Mouse (Mus musculus): ENCODE results near the gene Aire. TPM values are rescaled to one million over a fixed set of nuclear protein-coding genes. Genes with fewer than 3 reads are reported as not detected.

Aire gene
- total RNA-seq (2021) = not detected

DNA sequence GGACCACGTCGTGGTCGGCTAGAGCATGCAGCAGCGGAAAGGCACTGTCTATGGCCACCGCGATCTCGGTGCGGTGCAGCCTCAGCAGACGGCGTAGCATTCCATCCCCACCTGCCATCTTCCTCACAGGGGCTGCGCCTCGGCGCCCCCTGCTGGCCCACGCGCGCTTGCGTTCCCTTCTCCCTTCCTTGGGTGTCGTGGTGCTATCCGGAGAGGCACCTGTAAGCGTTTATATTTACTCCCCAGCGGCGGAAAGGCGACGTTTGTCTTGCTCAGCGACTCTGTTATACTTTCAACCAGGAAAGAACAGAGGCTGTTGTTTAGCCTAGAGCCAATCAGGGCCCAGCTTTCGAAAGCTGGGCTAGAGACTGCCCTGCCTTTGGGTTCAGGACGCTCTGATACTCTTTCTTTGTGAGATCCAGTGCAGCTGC lies at the start of gene Aire:
Gene Aire (minus strand): TSS at position 205 of the 431 bp plus-strand sequence.
- peak; percentile 43 to 47 for DNase-seq (ENCODE audit: low spot score in 2 of 2)
- intact Hi-C loops (cut with DNase I) = no loop called here

DNA sequence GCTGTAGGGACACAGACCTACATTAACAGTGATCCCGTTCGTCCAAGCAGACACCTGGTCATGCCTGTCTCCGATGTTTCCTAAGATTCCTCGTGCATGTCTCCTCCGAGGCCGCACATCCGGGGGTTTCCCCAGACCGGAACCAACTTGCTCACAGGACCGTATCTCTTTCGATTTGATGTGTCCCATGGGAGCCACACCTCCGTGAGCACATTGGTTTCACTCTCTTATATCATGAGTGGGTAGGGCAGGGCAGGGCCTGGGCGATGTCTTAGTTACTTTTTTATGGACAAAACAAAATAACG lies 49.3 kb upstream of the Aire start:
- intact Hi-C loops (cut with DNase I) = no loop called here

DNA sequence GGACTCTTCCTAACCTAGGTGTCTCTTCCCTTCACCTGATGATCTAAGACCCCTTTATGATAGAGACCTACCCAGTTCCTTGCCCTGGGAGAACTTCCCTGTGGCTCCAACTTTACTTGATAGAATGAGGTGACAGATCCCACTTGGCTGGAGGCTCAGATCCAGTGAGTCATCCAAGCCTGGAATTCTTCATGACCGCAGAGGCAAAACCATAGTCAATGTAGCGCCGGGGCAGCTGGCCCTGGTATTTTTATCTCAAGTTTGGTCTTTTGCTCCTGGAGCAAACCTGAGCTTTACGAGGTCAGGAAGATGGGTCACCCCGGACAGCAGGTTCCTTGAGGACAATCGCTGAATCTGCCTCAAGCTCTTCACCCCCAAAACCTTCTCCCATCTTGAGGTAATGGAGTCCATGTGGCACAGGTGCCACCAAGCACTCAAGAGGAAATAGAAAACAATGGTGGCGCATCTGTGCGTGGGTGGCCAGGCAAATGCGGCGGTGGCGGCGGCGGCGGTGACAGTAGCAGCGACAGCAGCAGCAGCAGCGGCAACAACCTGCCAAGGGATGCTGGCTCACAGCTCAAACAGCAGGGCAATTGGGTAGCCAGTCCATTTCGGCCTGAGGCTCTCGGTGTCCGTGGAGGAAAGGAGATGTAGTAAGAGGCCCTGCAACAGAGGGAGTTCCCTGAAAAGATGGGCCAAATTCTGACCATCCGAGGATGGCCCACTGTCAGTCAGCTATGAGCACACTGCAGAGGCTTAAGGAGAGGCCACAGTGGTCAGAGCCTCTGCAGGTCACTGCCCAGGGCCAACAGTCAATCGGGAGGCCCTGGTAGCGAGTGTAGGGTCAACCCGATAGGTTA lies 48.7 kb upstream of the Aire start:
- intact Hi-C loops (cut with DNase I) = no loop called here

More for the DNA sequence above, 49.3 kb upstream of the Aire start:
- DNase-seq (ENCODE audit: low spot score in 2 of 2) = no peak

DNA sequence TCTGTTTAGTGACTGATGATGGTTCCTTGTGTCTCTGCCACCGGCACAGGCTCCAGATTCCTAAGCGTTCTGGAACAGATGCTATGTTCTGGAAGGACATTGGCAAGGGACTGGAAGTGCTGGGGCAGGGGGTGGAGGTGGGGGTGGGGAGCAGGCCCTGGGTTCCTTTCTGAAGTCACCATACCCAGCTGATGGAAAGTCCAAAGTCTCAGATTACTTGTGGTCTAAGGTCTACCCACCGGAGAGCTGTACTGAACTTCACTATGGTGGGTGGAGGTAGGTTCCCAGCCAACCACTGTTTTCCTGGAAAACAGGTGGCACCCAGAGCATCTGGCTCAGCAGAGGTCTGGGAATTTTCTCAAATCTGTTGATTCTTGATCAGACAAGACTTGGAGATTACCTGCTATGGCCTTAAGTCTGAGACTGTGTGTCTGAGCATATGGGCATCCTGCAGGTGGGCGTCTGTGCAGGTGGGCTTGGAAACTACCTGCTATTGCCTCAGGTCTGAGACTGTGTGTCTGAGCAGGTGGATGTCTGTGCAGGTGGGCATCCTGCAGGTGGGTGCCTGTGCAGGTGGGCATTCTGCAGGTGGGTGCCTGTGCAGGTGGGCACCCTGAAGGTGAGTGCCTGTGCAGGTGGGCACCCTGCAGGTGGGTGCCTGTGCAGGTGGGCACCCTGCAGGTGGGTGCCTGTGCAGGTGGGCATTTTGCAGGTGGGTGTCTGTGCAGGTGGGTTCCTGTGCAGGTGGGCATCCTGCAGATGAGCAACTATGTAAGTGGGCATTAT lies 47.5 kb upstream of the Aire start:
- DNase-seq (ENCODE audit: low spot score in 2 of 2) = no peak

More for the DNA sequence above, 48.7 kb upstream of the Aire start:
- no peak for DNase-seq (ENCODE audit: low spot score in 2 of 2)

DNA sequence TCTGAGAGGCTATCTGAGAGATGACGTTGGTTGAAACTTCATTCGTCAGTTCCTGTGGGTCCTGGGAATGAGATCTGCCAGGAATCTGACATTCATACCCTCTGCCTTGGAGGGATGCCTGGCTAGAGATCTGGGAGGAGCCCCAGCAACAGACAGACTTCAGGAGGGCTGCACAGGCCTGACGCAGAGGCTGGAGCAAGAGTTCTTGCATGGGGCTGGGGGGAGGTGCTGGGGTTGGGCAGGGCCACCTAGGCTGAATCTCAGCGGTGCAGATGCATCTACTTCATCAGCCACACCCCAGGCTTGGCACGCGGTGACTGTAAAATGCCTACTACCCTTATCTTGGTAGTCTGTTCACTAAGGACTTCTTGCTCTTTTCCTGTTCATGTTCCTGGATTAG lies 46.8 kb upstream of the Aire start:
- intact Hi-C loops (cut with DNase I) = no loop called here
- DNase-seq (ENCODE audit: low spot score in 2 of 2) = no peak

More for the DNA sequence above, 47.5 kb upstream of the Aire start:
- intact Hi-C loops (cut with DNase I) = no loop called here

DNA sequence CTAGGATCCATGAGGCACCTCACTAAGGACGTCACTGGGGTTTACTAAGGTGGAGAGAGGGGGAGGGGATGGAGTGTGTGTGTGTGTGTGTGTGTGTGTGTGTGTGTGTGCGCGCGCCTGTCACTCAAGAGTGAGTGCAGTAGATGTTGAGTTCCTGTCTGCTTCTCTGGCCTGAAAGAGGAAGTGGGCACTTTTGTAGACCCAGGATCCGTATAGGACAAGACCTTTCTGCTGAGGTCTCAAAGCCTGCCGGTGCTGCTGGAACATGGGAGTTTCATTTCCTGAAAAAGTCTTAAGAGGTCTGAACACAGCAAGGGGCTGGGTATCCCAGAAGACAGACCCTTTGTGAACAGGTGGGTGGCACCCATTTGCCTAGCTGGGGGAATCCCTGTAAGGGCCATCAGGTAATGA lies 43.7 kb upstream of the Aire start:
- intact Hi-C loops (cut with DNase I) = no loop called here
- peak in 1 of 2 experiments; percentile 39 for DNase-seq (ENCODE audit: low spot score in 2 of 2)

DNA sequence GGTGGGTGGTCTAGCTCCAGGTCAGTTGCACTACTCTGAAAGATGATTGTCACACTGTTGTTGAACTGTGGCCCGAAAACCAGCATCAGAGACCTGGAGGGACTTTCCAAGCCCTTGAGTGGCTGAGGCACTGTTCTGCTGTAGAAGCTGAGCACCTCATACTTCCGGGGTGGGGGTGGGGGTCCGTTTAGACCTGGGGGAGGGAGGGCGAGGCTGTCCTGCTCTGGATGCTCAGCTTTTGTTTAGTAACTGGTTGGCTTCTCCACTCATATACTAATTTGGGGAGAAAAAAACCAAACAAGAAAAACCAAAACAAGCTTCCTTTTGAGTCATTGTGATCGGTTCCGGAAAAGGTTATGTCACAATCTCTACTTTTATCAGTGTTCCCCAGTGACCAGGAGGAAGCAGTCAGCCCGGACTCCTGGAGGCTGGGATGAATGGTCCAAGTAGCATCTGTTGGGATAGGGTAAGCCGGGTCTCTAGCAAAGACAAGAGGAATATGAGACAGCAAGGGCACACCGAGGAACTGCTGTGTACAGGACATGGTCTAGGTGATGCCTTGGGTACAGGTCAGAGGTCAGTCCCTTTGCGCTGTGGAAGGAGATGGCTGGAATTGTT lies 43.1 kb upstream of the Aire start:
- DNase-seq (ENCODE audit: low spot score in 2 of 2) = no peak
- intact Hi-C loops (cut with DNase I) = no loop called here

DNA sequence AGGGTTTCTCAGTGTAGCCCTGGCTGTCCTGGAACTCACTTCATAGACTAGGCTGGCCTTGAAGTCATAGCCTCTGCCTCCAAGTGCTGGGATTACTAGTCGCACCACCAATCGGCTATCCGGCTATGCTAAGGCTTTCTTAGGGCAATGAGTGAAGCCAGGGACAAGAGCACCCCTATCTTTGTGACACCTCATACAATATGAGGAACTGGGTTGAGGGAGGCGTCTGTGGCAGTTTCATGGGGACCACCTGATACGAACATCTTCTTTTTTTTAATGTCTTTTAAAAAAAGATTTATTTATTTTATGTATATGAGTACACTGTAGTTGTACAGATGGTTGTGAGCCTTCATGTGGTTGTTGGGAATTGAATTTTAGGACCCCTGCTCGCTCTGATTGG lies 42.3 kb upstream of the Aire start:
- DNase-seq (ENCODE audit: low spot score in 2 of 2) = no peak
- intact Hi-C loops (cut with DNase I) = no loop called here

DNA sequence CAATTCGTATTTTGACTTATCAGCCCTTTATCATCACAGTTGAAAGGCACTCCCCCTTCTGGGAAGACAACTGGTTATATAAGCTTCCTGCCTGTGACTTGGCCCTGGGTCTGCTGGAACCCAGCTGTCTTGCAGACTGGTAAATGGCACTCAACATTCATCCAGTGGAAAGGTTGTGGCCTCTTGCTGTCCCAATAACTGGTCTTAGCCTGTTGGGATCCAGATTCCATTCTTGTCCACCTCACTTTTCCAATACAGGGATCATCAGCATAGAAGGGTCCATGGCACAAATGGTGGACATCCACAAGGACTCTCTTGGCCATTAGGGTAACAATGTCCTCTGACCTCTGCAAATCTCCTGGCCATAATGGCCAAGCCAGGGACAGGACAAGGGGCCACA lies 40.7 kb upstream of the Aire start:
- intact Hi-C loops (cut with DNase I) = no loop called here
- DNase-seq (ENCODE audit: low spot score in 2 of 2) = no peak

DNA sequence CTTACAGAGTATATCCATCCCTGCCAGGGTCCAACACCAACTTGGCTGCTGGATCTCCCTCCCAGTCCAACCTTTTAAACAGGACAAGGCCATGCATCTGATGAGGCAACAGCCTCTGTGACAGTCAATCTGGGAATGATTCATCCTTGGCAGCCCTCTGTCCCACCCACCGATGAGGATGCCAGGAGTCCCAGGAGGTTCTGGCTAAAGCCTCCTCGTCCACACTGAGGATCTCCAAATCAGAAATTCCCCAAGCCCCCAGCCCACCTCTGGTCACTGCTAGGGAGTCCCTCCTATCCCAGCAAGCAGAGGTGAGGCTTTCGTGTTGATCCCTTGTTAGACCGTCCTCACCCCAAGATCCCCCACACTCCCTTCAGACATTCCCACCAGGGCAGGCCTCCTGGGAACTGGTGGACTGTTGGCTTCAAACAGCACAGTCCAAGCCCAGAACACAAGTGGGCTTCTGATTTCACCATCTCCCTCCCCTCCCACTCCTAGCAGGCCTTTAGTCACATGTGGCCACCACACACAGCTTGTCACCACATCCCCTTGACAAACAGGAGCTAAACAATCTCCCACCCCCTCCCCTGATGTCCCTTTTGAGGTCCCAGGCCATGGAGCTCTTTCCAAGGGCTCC lies 36.7 kb upstream of the Aire start:
- DNase-seq (ENCODE audit: low spot score in 2 of 2) = no peak
- intact Hi-C loops (cut with DNase I) = no loop called here

DNA sequence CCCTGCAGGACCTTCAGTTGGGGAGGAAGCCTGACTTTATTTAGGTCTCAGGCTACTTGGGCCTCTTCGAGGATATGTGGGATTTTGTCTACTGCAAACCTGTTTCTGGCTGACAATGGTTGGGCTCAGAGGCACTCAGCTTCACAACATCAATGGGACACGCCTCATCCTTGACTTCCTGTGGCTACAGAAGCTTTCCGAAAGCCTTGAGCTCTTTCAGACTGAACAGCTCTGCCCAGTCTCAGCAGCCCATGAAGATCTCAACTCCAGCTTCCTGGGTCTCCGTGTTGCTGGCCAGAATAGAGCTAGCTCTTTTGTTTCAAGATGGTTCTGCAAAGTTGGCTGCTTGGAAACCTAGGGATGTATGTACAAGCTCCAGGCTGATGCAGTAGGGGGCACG lies 34.9 kb upstream of the Aire start:
- intact Hi-C loops (cut with DNase I) = no loop called here
- DNase-seq (ENCODE audit: low spot score in 2 of 2) = no peak

DNA sequence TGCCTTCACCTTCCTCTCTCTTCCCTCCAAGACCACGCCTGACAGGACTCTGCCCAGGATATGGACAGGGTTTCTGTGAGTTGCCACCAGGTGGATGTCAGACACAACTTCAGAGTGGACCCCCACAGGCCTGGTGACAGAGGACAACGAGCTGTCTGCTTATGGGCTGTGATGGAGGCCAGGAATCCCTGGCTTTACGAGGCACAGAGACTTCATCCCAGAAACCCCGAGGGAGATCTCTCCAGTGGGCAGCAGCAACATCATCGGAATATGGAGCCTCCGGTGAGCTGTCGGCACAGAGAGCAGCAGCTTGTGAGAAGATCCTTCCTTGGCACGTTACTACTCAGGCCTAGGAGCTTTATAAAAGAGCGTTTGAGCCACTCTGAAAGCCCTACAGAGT lies 34.5 kb upstream of the Aire start:
- intact Hi-C loops (cut with DNase I) = no loop called here
- DNase-seq (ENCODE audit: low spot score in 2 of 2) = no peak

DNA sequence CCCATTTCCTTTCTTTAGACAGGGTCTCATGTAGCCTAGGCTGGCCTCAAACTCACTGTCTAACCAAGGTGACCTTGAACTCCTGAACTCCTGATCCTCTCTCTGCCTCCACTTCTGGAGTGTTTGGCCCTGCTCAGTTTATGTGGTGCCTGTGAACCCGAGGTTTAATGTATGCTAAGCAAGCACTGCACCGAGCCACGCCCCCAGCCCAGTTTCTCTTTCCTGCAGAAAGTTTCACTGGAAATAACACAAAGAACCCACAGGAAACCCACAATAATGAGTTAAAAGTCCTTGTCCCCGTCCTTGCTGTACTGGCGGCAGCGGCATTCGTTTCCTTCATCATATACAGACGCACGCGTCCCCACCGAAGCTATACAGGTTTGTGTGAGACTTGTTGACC lies 31.6 kb upstream of the Aire start:
- no peak for DNase-seq (ENCODE audit: low spot score in 2 of 2)
- intact Hi-C loops (cut with DNase I) = no loop called here

DNA sequence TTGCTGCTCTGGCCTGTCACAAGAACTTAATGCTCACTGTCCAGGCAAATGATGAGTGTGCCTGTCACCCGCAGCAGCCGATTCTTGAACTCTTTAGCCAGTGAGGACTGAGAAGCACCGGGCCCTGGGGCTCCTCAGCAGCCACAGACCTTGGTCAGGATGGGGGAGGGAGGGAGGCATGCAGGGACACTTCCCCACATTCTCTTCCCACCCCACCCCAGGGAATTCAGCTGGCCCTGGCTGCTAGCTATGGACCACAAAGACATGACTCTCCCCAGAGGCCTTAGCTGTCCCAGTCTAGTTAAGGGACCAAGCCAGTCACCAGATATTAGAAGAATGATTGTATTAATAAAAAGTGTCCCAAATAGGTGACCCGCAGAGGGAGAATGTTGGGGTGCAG lies 30.7 kb upstream of the Aire start:
- intact Hi-C loops (cut with DNase I) = no loop called here
- DNase-seq (ENCODE audit: low spot score in 2 of 2) = no peak

DNA sequence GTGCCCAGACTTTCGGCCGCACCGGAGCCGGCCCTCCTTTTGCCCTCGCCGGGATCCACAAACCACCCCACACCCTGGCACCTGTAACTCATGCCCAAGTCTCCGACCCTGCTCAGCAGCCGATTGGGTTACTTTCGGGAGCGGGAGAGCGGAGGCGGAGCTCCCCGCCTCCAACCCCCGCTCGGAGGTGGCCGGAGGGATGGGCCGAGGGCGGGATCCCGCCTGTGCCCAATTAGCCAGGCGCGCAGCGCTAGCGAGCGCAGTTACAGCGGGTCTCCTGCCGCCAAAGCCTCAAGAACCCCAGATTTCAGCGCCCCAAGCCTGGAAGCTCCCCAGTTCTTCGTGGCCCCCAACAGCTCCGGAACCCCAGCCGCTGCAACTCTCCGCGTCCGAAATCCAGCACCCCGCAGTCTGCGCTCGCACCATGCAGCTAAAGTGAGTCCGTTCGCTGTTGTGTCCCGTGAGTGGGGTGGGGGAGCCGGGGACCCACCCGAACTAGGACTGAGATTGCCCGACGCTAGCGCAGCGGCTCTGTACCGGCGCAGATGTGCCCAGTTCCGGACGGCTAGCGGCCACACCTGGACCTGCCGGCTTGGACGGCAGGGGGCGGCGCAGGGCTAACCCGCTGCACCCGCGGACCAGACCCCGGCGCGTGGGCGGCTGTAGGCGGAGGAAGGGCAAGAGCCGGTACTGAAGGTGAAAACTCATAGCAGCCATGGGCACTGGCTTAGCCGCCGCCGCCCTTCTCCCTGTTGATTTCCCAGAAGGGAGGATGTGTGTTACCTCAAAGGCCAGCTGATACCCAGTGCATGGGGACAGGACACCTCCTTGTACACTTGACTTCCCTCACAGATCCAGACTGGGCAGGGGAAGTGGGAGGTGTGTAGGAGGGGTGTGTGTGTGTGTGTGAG lies 25.9 kb upstream of the Aire start, which contains the start of gene Icosl:
Gene Icosl (plus strand): TSS at position 202 of the 911 bp plus-strand sequence.
- intact Hi-C loops (cut with DNase I) = loop anchor here (1.0 kb wide), 1 partner anchor 91 kb away; no protein-coding TSS in a partner anchor
- DNase-seq (ENCODE audit: low spot score in 2 of 2) = peak; percentile 32 to 36

DNA sequence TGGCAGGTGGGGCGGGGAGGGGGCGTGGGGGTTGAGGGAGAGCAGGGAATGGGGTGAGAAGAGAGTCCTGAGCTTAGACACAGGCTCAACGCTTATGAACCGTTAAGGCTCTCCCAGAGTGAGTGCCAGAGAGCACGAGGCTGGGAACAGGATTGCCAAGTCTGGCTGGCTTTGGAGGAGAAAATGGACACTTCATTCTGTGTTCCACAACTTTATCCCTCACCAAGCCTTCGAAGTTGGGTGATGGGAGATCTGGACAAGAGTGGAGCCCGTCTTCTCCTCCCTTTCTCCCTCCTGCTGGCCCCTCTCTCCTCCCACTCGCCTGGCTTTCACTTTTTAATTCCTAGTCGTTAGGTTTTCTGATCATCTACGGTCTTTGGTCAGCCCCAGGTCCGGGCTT lies 25.1 kb upstream of the Aire start:
- DNase-seq (ENCODE audit: low spot score in 2 of 2) = no peak
- intact Hi-C loops (cut with DNase I) = no loop called here

DNA sequence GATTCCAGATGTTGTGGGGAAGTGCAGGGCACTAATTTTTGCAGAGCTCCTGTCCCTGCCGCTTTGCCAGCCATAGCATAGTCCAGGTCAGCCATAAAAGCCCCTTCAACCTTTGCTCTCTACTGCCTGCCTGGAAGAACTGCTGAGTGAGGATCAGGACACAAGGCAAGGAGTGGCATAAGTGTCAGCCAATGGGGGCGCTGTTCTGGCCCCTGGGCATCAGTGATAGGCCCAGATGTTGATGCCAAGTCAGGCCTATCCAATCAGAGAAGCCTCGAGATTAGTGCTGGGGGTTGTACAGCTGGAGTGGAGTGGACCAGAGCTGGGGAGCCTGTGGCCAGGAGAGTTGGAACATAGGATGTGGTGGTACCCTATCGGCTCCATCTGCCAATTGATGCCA lies 23.8 kb upstream of the Aire start:
- intact Hi-C loops (cut with DNase I) = no loop called here
- no peak for DNase-seq (ENCODE audit: low spot score in 2 of 2)

DNA sequence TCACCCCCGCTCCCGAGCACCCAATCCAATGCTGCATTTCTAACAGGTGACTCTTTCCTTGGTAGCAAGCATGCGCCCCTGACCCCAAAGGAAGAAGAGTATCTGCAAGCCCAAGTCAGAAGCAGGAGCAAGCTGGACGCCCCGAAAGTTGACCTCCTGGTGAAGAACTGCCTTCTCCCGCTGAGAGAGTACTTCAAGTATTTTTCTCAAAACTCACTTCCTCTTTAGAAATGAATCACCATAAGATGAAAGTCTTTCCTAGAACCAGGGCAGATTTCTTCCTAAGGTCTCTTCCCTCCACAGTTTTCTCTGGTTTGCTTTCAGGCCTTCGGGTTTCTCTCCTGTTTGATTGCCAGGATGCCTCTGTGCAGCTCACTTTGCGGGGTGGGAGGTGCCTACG lies 19.7 kb upstream of the Aire start:
- intact Hi-C loops (cut with DNase I) = no loop called here
- no peak for DNase-seq (ENCODE audit: low spot score in 2 of 2)

DNA sequence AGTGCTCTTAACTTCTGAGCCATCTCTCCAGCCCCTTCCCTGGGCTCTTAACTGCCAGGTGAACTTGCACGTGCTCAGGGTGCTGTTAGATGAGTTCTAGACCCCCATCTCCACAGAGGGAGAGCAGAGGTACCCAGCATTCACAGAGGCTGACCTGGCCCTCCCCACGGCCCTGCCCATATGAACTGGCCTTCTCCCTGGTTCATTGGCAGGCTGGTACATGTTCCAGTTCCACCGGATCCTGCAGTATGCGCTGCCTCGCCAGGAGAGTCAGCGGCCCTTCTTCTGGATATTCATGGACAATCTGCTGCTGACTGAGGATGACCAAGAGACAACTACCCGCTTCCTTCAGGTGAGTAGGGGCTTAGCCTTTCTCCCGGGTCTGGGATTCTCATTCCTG lies 13.6 kb upstream of the Aire start:
- intact Hi-C loops (cut with DNase I) = no loop called here

More for the DNA sequence above, 13.6 kb upstream of the Aire start:
- DNase-seq (ENCODE audit: low spot score in 2 of 2) = no peak

Data from left cerebral cortex, postnatal 25 days (tissue).